13 mouse cellular contexts compared by ENCODE assay signal in genomic region chr16:30234636-30235546, GRCm38 (mm10). TPM values are rescaled to one million over a fixed set of nuclear protein-coding genes. Genes with fewer than 3 reads are reported as not detected.
DNase-seq lines count a peak whose midpoint lies in the region; ATAC-seq and TF ChIP-seq lines count a peak whose summit lies in the region.
"Had no signal": no experiment of that assay in that cellular context is flagged by ENCODE, and none has a peak within 500 bp of the region (broad histone marks: within the 10 kb centered on the region; RNA-seq: fewer than 3 reads in every experiment).

No protein-coding gene starts in this region.

- DNase-seq in stomach, postnatal 0 days (ENCODE audit: low spot score): no peak
- DNase-seq in cerebellum, postnatal 36 days: peak; percentile 10 to 18
- no peak for DNase-seq in Muller cell, postnatal 12 days (ENCODE audit: inconsistent ontology term)
- DNase-seq in forebrain, embryonic 10.5 days (ENCODE audit: extremely low spot score, low spot score): no peak
- DNase-seq: thymus, adult 2 months had no signal

- WGBS in hindbrain, embryonic 12.5 days: 52% methylated on average over 12 of the region's 12 CpGs
- 50% methylated on average over 12 of the region's 12 CpGs for WGBS in hindbrain, embryonic 13.5 days
- 58% methylated on average over 12 of the region's 12 CpGs for WGBS in stomach, embryonic 14.5 days
- 67% methylated on average over 12 of the region's 12 CpGs for WGBS in stomach, postnatal 0 days
- 61% methylated on average over 12 of the region's 12 CpGs for WGBS in stomach, embryonic 16.5 days
- 63% methylated on average over 12 of the region's 12 CpGs for WGBS in forebrain, embryonic 10.5 days

- H3K9ac ChIP-seq in hindbrain, embryonic 12.5 days: no peak overlapping the region
- H3K9ac ChIP-seq in hindbrain, embryonic 13.5 days: no peak overlapping the region
- H3K9ac ChIP-seq in stomach, embryonic 14.5 days (replicated peaks; ENCODE audit: low read depth, low read length): no peak overlapping the region
- H3K9ac ChIP-seq in stomach, postnatal 0 days (ENCODE audit: low read length): no peak overlapping the region
- peak overlapping the region; percentile 8; the same call in 1 of the 2 replicates for H3K9ac ChIP-seq in stomach, embryonic 16.5 days (ENCODE audit: low read length)

- H3K36me3 ChIP-seq in hindbrain, embryonic 12.5 days: no peaks in the 10 kb centered on the region
- no peaks in the 10 kb centered on the region for H3K36me3 ChIP-seq in hindbrain, embryonic 13.5 days
- no peaks in the 10 kb centered on the region for H3K36me3 ChIP-seq in stomach, embryonic 14.5 days (ENCODE audit: control insufficient read depth, insufficient read depth, low read length)
- H3K36me3 ChIP-seq in stomach, postnatal 0 days (ENCODE audit: control insufficient read depth, insufficient read depth, low read length): no peaks in the 10 kb centered on the region
- H3K36me3 ChIP-seq in stomach, embryonic 16.5 days (ENCODE audit: control insufficient read depth, insufficient read depth, low read length): no peaks in the 10 kb centered on the region
- no peaks in the 10 kb centered on the region for H3K36me3 ChIP-seq in forebrain, embryonic 10.5 days (replicated peaks)
- H3K36me3 ChIP-seq: hindbrain, embryonic 10.5 days had no signal

- H3K4me3 ChIP-seq in hindbrain, embryonic 12.5 days: no peak overlapping the region
- H3K4me3 ChIP-seq in hindbrain, embryonic 13.5 days: no peak overlapping the region
- H3K4me3 ChIP-seq in stomach, embryonic 14.5 days (ENCODE audit: low read depth, low read length): no peak overlapping the region
- H3K4me3 ChIP-seq in stomach, postnatal 0 days (ENCODE audit: low read depth, low read length): no peak overlapping the region
- no peak overlapping the region for H3K4me3 ChIP-seq in stomach, embryonic 16.5 days (replicated peaks; ENCODE audit: low read length)
- no peak overlapping the region for H3K4me3 ChIP-seq in forebrain, embryonic 10.5 days

- peaks cover 12% of the 10 kb centered on the region for H3K4me1 ChIP-seq in hindbrain, embryonic 12.5 days
- H3K4me1 ChIP-seq in hindbrain, embryonic 13.5 days (replicated peaks): peaks cover 21% of the 10 kb centered on the region
- H3K4me1 ChIP-seq in stomach, embryonic 14.5 days (ENCODE audit: control insufficient read depth, insufficient read depth, low read length): peaks cover 30% of the 10 kb centered on the region
- 0 out of 2 replicates have a peak, but pooled peaks cover 4% of the 10 kb centered on the region for H3K4me1 ChIP-seq in stomach, postnatal 0 days (replicated peaks; ENCODE audit: control insufficient read depth, insufficient read depth)
- peaks cover 20% of the 10 kb centered on the region for H3K4me1 ChIP-seq in stomach, embryonic 16.5 days (ENCODE audit: control insufficient read depth, insufficient read depth, low read length)
- peaks cover 42% of the 10 kb centered on the region for H3K4me1 ChIP-seq in forebrain, embryonic 10.5 days

- TF ChIP-seq CTCF in stomach, postnatal 0 days (IDR thresholded peaks at IDR 0.05; ENCODE audit: low read depth): no peak

- no peak overlapping the region for H3K4me2 ChIP-seq in hindbrain, embryonic 12.5 days (replicated peaks)
- H3K4me2 ChIP-seq in hindbrain, embryonic 13.5 days: no peak overlapping the region
- peak overlapping the region; percentile 78; the same call in 1 of the 2 replicates for H3K4me2 ChIP-seq in stomach, embryonic 14.5 days (replicated peaks; ENCODE audit: low read depth, low read length)
- no peak overlapping the region for H3K4me2 ChIP-seq in stomach, postnatal 0 days (replicated peaks; ENCODE audit: low read depth)
- no peak overlapping the region for H3K4me2 ChIP-seq in stomach, embryonic 16.5 days (ENCODE audit: low read depth, low read length)

- no peak for TF ChIP-seq EP300 in stomach, postnatal 0 days (optimal IDR thresholded peaks at IDR 0.05)

- no peaks in the 10 kb centered on the region for H3K9me3 ChIP-seq in hindbrain, embryonic 12.5 days (replicated peaks)
- H3K9me3 ChIP-seq in hindbrain, embryonic 13.5 days: no peaks in the 10 kb centered on the region
- no peaks in the 10 kb centered on the region for H3K9me3 ChIP-seq in stomach, embryonic 14.5 days (ENCODE audit: control insufficient read depth, low read depth, low read length)
- H3K9me3 ChIP-seq in stomach, postnatal 0 days (ENCODE audit: control insufficient read depth, low read length): no peaks in the 10 kb centered on the region
- no peaks in the 10 kb centered on the region for H3K9me3 ChIP-seq in stomach, embryonic 16.5 days (replicated peaks; ENCODE audit: control insufficient read depth, low read length)
- no peaks in the 10 kb centered on the region for H3K9me3 ChIP-seq in forebrain, embryonic 10.5 days
- H3K9me3 ChIP-seq: hindbrain, embryonic 10.5 days had no signal

- no peak overlapping the region for H3K27ac ChIP-seq in hindbrain, embryonic 12.5 days
- H3K27ac ChIP-seq in hindbrain, embryonic 13.5 days: no peak overlapping the region
- no peak overlapping the region for H3K27ac ChIP-seq in stomach, embryonic 14.5 days (ENCODE audit: low read length)
- no peak overlapping the region for H3K27ac ChIP-seq in stomach, postnatal 0 days (replicated peaks)
- no peak overlapping the region for H3K27ac ChIP-seq in stomach, embryonic 16.5 days (ENCODE audit: low read length)
- H3K27ac ChIP-seq in forebrain, embryonic 10.5 days: no peak overlapping the region
- H3K27ac ChIP-seq: kidney, postnatal 0 days had no signal

- peak; percentile 26; the same call in 1 of the 2 replicates for ATAC-seq in hindbrain, embryonic 12.5 days (ENCODE audit: low FRiP score)
- ATAC-seq in hindbrain, embryonic 13.5 days (ENCODE audit: low FRiP score): no peak
- no peak for ATAC-seq in stomach, embryonic 14.5 days (ENCODE audit: insufficient number of reproducible peaks, insufficient read depth, low FRiP score, low read depth)
- ATAC-seq in stomach, postnatal 0 days (ENCODE audit: low FRiP score, low TSS enrichment): no peak
- no peak for ATAC-seq in stomach, embryonic 16.5 days (ENCODE audit: insufficient read depth, low FRiP score)

- peaks cover 84% of the 10 kb centered on the region for H3K27me3 ChIP-seq in hindbrain, embryonic 12.5 days
- peaks cover 86% of the 10 kb centered on the region for H3K27me3 ChIP-seq in hindbrain, embryonic 13.5 days
- no peaks in the 10 kb centered on the region for H3K27me3 ChIP-seq in stomach, embryonic 14.5 days (ENCODE audit: control insufficient read depth, insufficient read depth, low read length)
- no peaks in the 10 kb centered on the region for H3K27me3 ChIP-seq in stomach, postnatal 0 days (ENCODE audit: control insufficient read depth, insufficient read depth, low read length)
- H3K27me3 ChIP-seq in stomach, embryonic 16.5 days (ENCODE audit: control insufficient read depth, insufficient read depth, low read length): no peaks in the 10 kb centered on the region
- H3K27me3 ChIP-seq in forebrain, embryonic 10.5 days (ENCODE audit: poor library complexity, severe bottlenecking): peaks cover 98% of the 10 kb centered on the region

RNA-seq across cellular contexts. Expression of gene Cpn2, which starts 32.4 kb away (rescaled TPM):
- not detected in 2 replicates for polyA plus RNA-seq in hindbrain, embryonic 12.5 days (2016; fragmentation: Nextera tagmentation; extraction: Ambion mirVana)
- polyA plus RNA-seq in hindbrain, embryonic 13.5 days (2015; fragmentation: Nextera tagmentation; extraction: Ambion mirVana): not detected in 2 replicates
- not detected in 2 replicates for polyA plus RNA-seq in stomach, embryonic 14.5 days (2014; fragmentation: Nextera tagmentation; extraction: Ambion mirVana)
- polyA plus RNA-seq in stomach, postnatal 0 days (2015; fragmentation: Nextera tagmentation; extraction: Ambion mirVana): 0.04 TPM in 1 of 2 replicates, not detected in the other
- polyA plus RNA-seq in stomach, embryonic 16.5 days (2015; fragmentation: Nextera tagmentation; extraction: Ambion mirVana): 0.17 and 0.26 TPM in 2 replicates
- not detected in 2 replicates for polyA plus RNA-seq in forebrain, embryonic 10.5 days (2016; fragmentation: Nextera tagmentation; extraction: Ambion mirVana)
- polyA plus RNA-seq: gonadal fat pad, adult 2 months; hindbrain, embryonic 10.5 days; kidney, postnatal 0 days had no signal

RNA-seq across cellular contexts. Expression of gene Lrrc15, which starts 48.2 kb away (rescaled TPM):
- polyA plus RNA-seq in hindbrain, embryonic 12.5 days (2016; fragmentation: Nextera tagmentation; extraction: Ambion mirVana): 0.53 and 1.3 TPM in 2 replicates
- 0.26 and 0.28 TPM in 2 replicates for polyA plus RNA-seq in hindbrain, embryonic 13.5 days (2015; fragmentation: Nextera tagmentation; extraction: Ambion mirVana)
- polyA plus RNA-seq in stomach, embryonic 14.5 days (2014; fragmentation: Nextera tagmentation; extraction: Ambion mirVana): 0.52 and 0.55 TPM in 2 replicates
- polyA plus RNA-seq in stomach, postnatal 0 days (2015; fragmentation: Nextera tagmentation; extraction: Ambion mirVana): 0.76 and 0.87 TPM in 2 replicates
- 0.28 and 0.55 TPM in 2 replicates for polyA plus RNA-seq in stomach, embryonic 16.5 days (2015; fragmentation: Nextera tagmentation; extraction: Ambion mirVana)
- polyA plus RNA-seq in forebrain, embryonic 10.5 days (2016; fragmentation: Nextera tagmentation; extraction: Ambion mirVana): 0.32 and 0.35 TPM in 2 replicates
- polyA plus RNA-seq: liver, adult 2 months had no signal

Comparison
In these comparisons a context has a peak if more than half of its experiments do, and no peak if none do; other contexts are left out.
1. DNase-seq: peak in cerebellum, postnatal 36 days (2 of 2); none in stomach, postnatal 0 days (single experiment), Muller cell, postnatal 12 days (single experiment) and forebrain, embryonic 10.5 days (single experiment).